Mouse (Mus musculus) MEL (cell line): ENCODE data around the gene Erg. TPM values are rescaled to one million over a fixed set of nuclear protein-coding genes. Genes with fewer than 3 reads are reported as not detected.

Source experiments
- DNase-seq: peaks from one replicate; pipeline ENCODE4 v3.0.0; 2011; ENCODE audit warnings: low read depth, low spot score
- H3K27ac ChIP-seq: 2 replicates; pipeline ENCODE4 v1.5.1; 2012; ENCODE audit warnings: low read depth, mild to moderate bottlenecking, control low read depth, low read length, moderate library complexity; ENCODE audit not compliant: control insufficient read depth
- H3K27me3 ChIP-seq, 2 experiments: fragments of 150-350 bp in 1 of 2; sonication (generic) in 1 of 2; 2 replicates each; pipeline ENCODE4 v1.6.1; 2012; ENCODE audit warnings: low read length in 2 of 2, mild to moderate bottlenecking in 2 of 2, improper control_type of control experiment in 1 of 2, moderate library complexity in 1 of 2; ENCODE audit not compliant: insufficient read depth in 2 of 2, control insufficient read depth in 1 of 2
- H3K36me3 ChIP-seq, 2 experiments: 2 replicates each; pipeline ENCODE4 v1.6.1; 2012 to 2014; ENCODE audit warnings: low read length in 2 of 2, improper control_type of control experiment in 1 of 2, inconsistent platforms in 1 of 2, mild to moderate bottlenecking in 1 of 2; ENCODE audit not compliant: insufficient read depth in 2 of 2, control insufficient read depth in 1 of 2
- H3K4me1 ChIP-seq, 2 experiments: fragments of 150-350 bp in 1 of 2; sonication (generic) in 1 of 2; 2 replicates each; pipeline ENCODE4 v1.6.1; 2012; ENCODE audit warnings: low read length in 2 of 2, improper control_type of control experiment in 1 of 2, mild to moderate bottlenecking in 1 of 2; ENCODE audit not compliant: insufficient read depth in 2 of 2, control insufficient read depth in 1 of 2
- H3K4me3 ChIP-seq, 2 experiments: fragments of 150-350 bp in 1 of 2; sonication (generic) in 1 of 2; 2 replicates each; pipeline ENCODE4 v1.5.1; 2012; ENCODE audit warnings: low read depth in 2 of 2, low read length in 2 of 2, mild to moderate bottlenecking in 2 of 2, moderate library complexity in 2 of 2, control low read depth in 1 of 2, improper control_type of control experiment in 1 of 2; ENCODE audit not compliant: control insufficient read depth in 1 of 2, insufficient read depth in 1 of 2
- H3K79me2 ChIP-seq: 2 replicates; pipeline ENCODE4 v1.6.1; 2012; ENCODE audit warnings: mild to moderate bottlenecking, low read length, moderate library complexity; ENCODE audit not compliant: control insufficient read depth, poor library complexity, insufficient read depth
- H3K9ac ChIP-seq: 2 replicates; pipeline ENCODE4 v1.6.1; 2012; ENCODE audit warnings: low read depth, mild to moderate bottlenecking, control low read depth, low read length, moderate library complexity; ENCODE audit not compliant: control insufficient read depth, poor library complexity, severe bottlenecking
- H3K9me3 ChIP-seq: fragments of 150-350 bp; sonication (generic); replicated peaks from 2 replicates; pipeline ENCODE4 v1.6.1; 2012; ENCODE audit warnings: mild to moderate bottlenecking, low read length, improper control_type of control experiment, moderate library complexity; ENCODE audit not compliant: insufficient read depth
- BHLHE40 ChIP-seq: IDR thresholded peaks from 2 replicates; pipeline ENCODE4 v1.6.1; 2012; ENCODE audit warnings: low read depth, mild to moderate bottlenecking, inconsistent platforms, low read length, improper control_type of control experiment, borderline replicate concordance
- CHD1 ChIP-seq: IDR thresholded peaks from 2 replicates; pipeline ENCODE4 v1.6.1; 2012; ENCODE audit warnings: low read depth, mild to moderate bottlenecking, inconsistent platforms, low read length, improper control_type of control experiment
- CTCF ChIP-seq, 3 experiments: IDR thresholded peaks in 2 of 3; conservative IDR thresholded peaks in 1 of 3; 2 replicates each; pipeline ENCODE4 v1.5.1; 2011 to 2012; ENCODE audit warnings: low read length in 3 of 3, low read depth in 2 of 3, mild to moderate bottlenecking in 2 of 3, improper control_type of control experiment in 1 of 3, inconsistent platforms in 1 of 3, mixed read lengths in 1 of 3, moderate library complexity in 1 of 3; ENCODE audit not compliant: control insufficient read depth in 1 of 3, insufficient read depth in 1 of 3, poor library complexity in 1 of 3, severe bottlenecking in 1 of 3
- ELF1 ChIP-seq: IDR thresholded peaks from 2 replicates; pipeline ENCODE4 v1.6.1; 2014; ENCODE audit warnings: low read depth, mild to moderate bottlenecking, inconsistent platforms, low read length, improper control_type of control experiment, moderate library complexity
- GABPA ChIP-seq: IDR thresholded peaks from 2 replicates; pipeline ENCODE4 v1.6.1; 2012; ENCODE audit warnings: low read depth, mild to moderate bottlenecking, inconsistent platforms, low read length, improper control_type of control experiment, moderate library complexity
- GATA1 ChIP-seq: IDR thresholded peaks from 2 replicates; pipeline ENCODE4 v1.6.1; 2011; ENCODE audit warnings: low read depth, low read length, improper control_type of control experiment
- HCFC1 ChIP-seq: IDR thresholded peaks from 2 replicates; pipeline ENCODE4 v1.6.1; 2012; ENCODE audit warnings: low read depth, mild to moderate bottlenecking, inconsistent platforms, low read length, improper control_type of control experiment, moderate library complexity
- KAT2A ChIP-seq: conservative IDR thresholded peaks from 2 replicates; pipeline ENCODE4 v1.6.1; 2012; ENCODE audit warnings: low read depth, low read length, improper control_type of control experiment, inconsistent platforms
- MAFK ChIP-seq: IDR thresholded peaks from 2 replicates; pipeline ENCODE4 v1.6.1; 2011; ENCODE audit warnings: low read depth, mild to moderate bottlenecking, low read length, improper control_type of control experiment, borderline replicate concordance
- MAX ChIP-seq: IDR thresholded peaks from 2 replicates; pipeline ENCODE4 v1.6.1; 2011; ENCODE audit warnings: low read length, improper control_type of control experiment
- MAZ ChIP-seq: IDR thresholded peaks from 2 replicates; pipeline ENCODE4 v1.6.1; 2012; ENCODE audit warnings: low read depth, mild to moderate bottlenecking, inconsistent platforms, low read length, improper control_type of control experiment
- NELFE ChIP-seq: IDR thresholded peaks from 2 replicates; pipeline ENCODE4 v1.6.1; 2011; ENCODE audit warnings: low read depth, low read length, improper control_type of control experiment
- NRF1 ChIP-seq: IDR thresholded peaks from 2 replicates; pipeline ENCODE4 v1.6.1; 2014; ENCODE audit warnings: low read depth, mild to moderate bottlenecking, inconsistent platforms, low read length, improper control_type of control experiment, moderate library complexity; ENCODE audit not compliant: poor library complexity, insufficient read depth, severe bottlenecking
- POLR2A ChIP-seq, 2 experiments: IDR thresholded peaks; 2 replicates each; pipeline ENCODE4 v1.6.1; 2011 to 2012; ENCODE audit warnings: low read length in 2 of 2, mild to moderate bottlenecking in 2 of 2, control low read depth in 1 of 2, improper control_type of control experiment in 1 of 2, low read depth in 1 of 2, moderate library complexity in 1 of 2; ENCODE audit not compliant: control insufficient read depth in 1 of 2, insufficient read depth in 1 of 2, poor library complexity in 1 of 2
- POLR2AphosphoS2 ChIP-seq: IDR thresholded peaks from 2 replicates; pipeline ENCODE4 v1.6.1; 2011; ENCODE audit warnings: low read length, improper control_type of control experiment
- RAD21 ChIP-seq: IDR thresholded peaks from 2 replicates; pipeline ENCODE4 v1.6.1; 2011; ENCODE audit warnings: mild to moderate bottlenecking, low read depth, low read length, improper control_type of control experiment
- RCOR1 ChIP-seq: IDR thresholded peaks from 2 replicates; pipeline ENCODE4 v1.6.1; 2012; ENCODE audit warnings: low read depth, mild to moderate bottlenecking, inconsistent platforms, low read length, improper control_type of control experiment
- SMC3 ChIP-seq: IDR thresholded peaks from 2 replicates; pipeline ENCODE4 v1.6.1; 2011; ENCODE audit warnings: low read depth, low read length, improper control_type of control experiment
- TAL1 ChIP-seq: IDR thresholded peaks from 2 replicates; pipeline ENCODE4 v1.6.1; 2012; ENCODE audit warnings: mild to moderate bottlenecking, inconsistent platforms, low read length, moderate library complexity, mixed read lengths
- TCF12 ChIP-seq: IDR thresholded peaks from 2 replicates; pipeline ENCODE4 v1.6.1; 2014; ENCODE audit warnings: low read depth, mild to moderate bottlenecking, inconsistent platforms, low read length, improper control_type of control experiment, moderate library complexity
- ZC3H11A ChIP-seq: IDR thresholded peaks from 2 replicates; pipeline ENCODE4 v1.6.1; 2012; ENCODE audit warnings: low read depth, mild to moderate bottlenecking, inconsistent platforms, low read length, improper control_type of control experiment
- ZMIZ1 ChIP-seq: IDR thresholded peaks from 2 replicates; pipeline ENCODE4 v1.6.1; 2012; ENCODE audit warnings: low read depth, mild to moderate bottlenecking, inconsistent platforms, low read length, improper control_type of control experiment, moderate library complexity
- polyA plus RNA-seq, 2 experiments: library from polyadenylated mRNA; stranded (reverse) in 1 of 2; unstranded in 1 of 2; fragments of >175 nt in 1 of 2; fragments of >200 nt in 1 of 2; gene quantifications; 2 replicates each; pipeline versions ENCODE4 v1.2.1 to v1.2.4; 2012; ENCODE audit warnings: low replicate concordance in 2 of 2, low read depth in 1 of 2; ENCODE audit not compliant: insufficient read length in 2 of 2, insufficient read depth in 1 of 2, missing spikeins in 1 of 2
- total RNA-seq: library from RNA; depleted of rRNA; stranded (reverse); fragments of 300-350 nt; gene quantifications from 2 replicates; pipeline ENCODE4 v1.2.3, GENCODE M21; 2012

The Erg gene
- total and polyA plus RNA-seq, 3 experiments = 0.11 to 0.27 TPM; not detected in 1

DNA sequence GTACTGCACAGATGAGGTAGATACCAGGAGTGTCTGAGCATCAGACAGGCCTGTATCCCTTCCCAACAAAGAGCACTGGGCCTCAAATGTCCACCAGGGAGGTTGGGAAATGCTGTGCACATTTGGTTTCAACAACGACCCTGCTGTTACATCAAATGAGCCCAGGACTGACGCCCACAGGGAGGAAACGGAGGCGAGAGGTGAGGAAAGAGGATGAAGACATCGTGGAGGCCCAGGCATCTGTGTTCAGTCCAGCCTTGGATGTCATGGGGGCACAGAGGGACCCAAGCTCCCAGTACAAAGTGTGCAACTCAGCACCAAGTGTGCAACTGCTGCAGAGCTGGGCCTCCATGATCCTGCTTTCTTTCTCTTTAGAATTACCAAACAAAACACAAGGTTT lies 236.6 kb downstream of the Erg start:
- no peak for TF ChIP-seq POLR2AphosphoS2
- TF ChIP-seq ZC3H11A = no peak
- TF ChIP-seq GATA1 = no peak
- TF ChIP-seq MAFK = no peak
- TF ChIP-seq GABPA = no peak
- no peak for TF ChIP-seq MAX
- TF ChIP-seq ZMIZ1 = no peak
- no peak for TF ChIP-seq TCF12
- TF ChIP-seq KAT2A = no peak
- TF ChIP-seq RCOR1 = no peak
- TF ChIP-seq HCFC1 = no peak
- no peak for TF ChIP-seq TAL1
- Histone ChIP-seq H3K27ac (no peak overlapping the region), H3K79me2 (no peaks in the 10 kb centered on the region), H3K36me3 (no peaks in the 10 kb centered on the region), H3K9me3 (no peaks in the 10 kb centered on the region), H3K27me3 (no peaks in the 10 kb centered on the region), H3K4me3 (no peak overlapping the region), H3K4me1 (peaks cover 0 to 9% of the 10 kb centered on the region in 2 experiments), H3K9ac (no peak overlapping the region)
- no peak for DNase-seq

DNA sequence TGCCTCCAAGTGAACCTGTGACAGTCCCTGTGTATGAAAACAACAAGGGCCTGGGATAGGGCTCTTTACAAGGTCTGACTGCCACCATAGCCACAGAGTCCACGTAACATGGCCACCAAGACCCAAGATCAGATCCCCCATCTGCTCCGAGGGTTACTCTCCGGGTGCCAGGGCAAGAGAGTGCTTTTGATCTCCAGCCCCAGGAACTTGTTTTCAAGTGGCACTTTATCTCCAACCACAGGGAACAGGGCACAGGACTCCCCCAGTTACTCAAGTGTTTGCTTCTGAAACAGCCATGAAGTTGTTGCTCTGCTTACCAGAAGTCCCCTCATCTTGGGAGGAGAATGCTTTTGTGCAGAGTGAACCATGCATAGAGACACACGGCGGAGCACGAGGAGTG lies 237.0 kb downstream of the Erg start:
- no peak for TF ChIP-seq CTCF (IDR thresholded peaks at IDR 0.05 in 2 of 3, conservative IDR thresholded peaks at IDR 0.05 in 1 of 3; ENCODE audit: control insufficient read depth in 1 of 3, insufficient read depth in 1 of 3, low read depth in 2 of 3, low read length in 3 of 3, poor library complexity in 1 of 3, severe bottlenecking in 1 of 3)
- no peak for TF ChIP-seq BHLHE40
- no peak for TF ChIP-seq MAX
- no peak for TF ChIP-seq GATA1
- no peak for TF ChIP-seq MAZ
- no peak for TF ChIP-seq ZC3H11A
- no peak for TF ChIP-seq CHD1
- TF ChIP-seq POLR2A (IDR thresholded peaks at IDR 0.05; ENCODE audit: control insufficient read depth in 1 of 2, insufficient read depth in 1 of 2, low read depth in 1 of 2, low read length in 2 of 2, poor library complexity in 1 of 2) = no peak
- no peak for TF ChIP-seq RAD21
- no peak for TF ChIP-seq SMC3
- no peak for TF ChIP-seq NELFE
- no peak for TF ChIP-seq POLR2AphosphoS2
- TF ChIP-seq HCFC1 = no peak
- no peak for TF ChIP-seq NRF1
- TF ChIP-seq ELF1 = no peak
- Histone ChIP-seq H3K27me3 (no peaks in the 10 kb centered on the region), H3K79me2 (no peaks in the 10 kb centered on the region), H3K4me3 (no peak overlapping the region), H3K27ac (no peak overlapping the region), H3K9me3 (no peaks in the 10 kb centered on the region), H3K4me1 (peaks cover 0 to 9% of the 10 kb centered on the region in 2 experiments), H3K36me3 (no peaks in the 10 kb centered on the region), H3K9ac (no peak overlapping the region)
- DNase-seq = no peak
